Mouse (Mus musculus) cerebellum, adult 2 months (tissue): ENCODE data around the gene Limch1.

Source experiments
- CTCF ChIP-seq: fragments of 200-500 bp; IDR thresholded peaks from 2 replicates; pipeline ENCODE4 v1.5.1; 2011; ENCODE audit warnings: low read depth, mild to moderate bottlenecking, control low read depth, low read length, moderate library complexity, borderline replicate concordance; ENCODE audit not compliant: insufficient read depth
- POLR2A ChIP-seq: fragments of 200-500 bp; IDR thresholded peaks from 2 replicates; pipeline ENCODE4 v1.6.1; 2011; ENCODE audit warnings: low read length, control low read depth, borderline replicate concordance; ENCODE audit not compliant: insufficient read depth

- TF ChIP-seq POLR2A = no peak
- no peak for TF ChIP-seq CTCF
Observed at GRCm38 (mm10) chr5:66989531-66989930, 243.9 kb downstream of the Limch1 start.
